Mouse (Mus musculus): ENCODE data around the gene Ppwd1. TPM values are rescaled to one million over a fixed set of nuclear protein-coding genes. Genes with fewer than 3 reads are reported as not detected.
A peak's percentile ranks its signal among the peaks of the same experiment; 100 is the strongest.
"Not testable (repeated sequence)": the region's sequence is repeated elsewhere in the genome, so short reads cannot be mapped to it uniquely, and the experiment has no call there.

Ppwd1 gene
- polyA plus RNA-seq (2015; fragmentation: Nextera tagmentation; extraction: Ambion mirVana): 17.4 and 18.8 TPM in 2 replicates

DNA sequence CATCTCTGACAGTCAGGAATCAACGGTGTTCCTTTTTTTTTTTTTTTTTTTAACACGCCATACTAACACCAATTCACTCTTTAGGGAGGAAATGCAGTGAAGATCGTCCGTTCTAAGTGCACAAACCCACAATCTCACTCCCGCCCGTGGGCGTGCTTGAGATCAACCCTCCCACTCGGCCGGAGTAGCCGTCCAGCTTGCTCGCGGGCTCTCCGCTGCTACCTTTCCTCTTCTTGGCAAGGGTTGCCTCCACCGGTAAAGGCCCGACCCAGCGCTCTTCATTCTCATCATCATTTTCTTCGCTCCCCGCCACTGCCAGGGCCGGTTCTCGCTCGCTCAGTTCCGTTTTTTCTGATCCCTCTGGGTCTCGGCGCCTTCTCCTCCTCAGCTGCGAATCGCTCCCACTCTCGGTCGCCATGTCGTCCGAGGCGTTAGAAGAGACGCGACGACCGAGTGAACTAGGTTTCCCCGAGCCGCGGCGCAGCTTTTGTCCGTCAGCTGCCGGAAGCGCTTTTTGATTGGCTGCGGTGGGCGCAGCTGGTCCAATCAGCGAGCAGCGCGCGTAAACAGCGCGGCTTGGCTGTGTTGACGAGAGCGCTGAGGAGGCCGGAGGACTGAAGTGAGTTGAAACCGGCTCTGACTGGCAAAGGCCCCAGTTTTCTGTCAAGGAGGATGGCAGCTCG lies at the start of gene Ppwd1, which contains the start of gene Cenpk:
TSS of gene Ppwd1 (minus strand) at position 460 of the 683 bp plus-strand sequence.
TSS of gene Cenpk (plus strand) at position 228 of the 683 bp plus-strand sequence.
- ATAC-seq (replicated peaks; ENCODE audit: low FRiP score): peak; percentile 100
- no peaks in the 10 kb centered on the region for H3K27me3 ChIP-seq
- peak within 1 kb of the TSS; percentile 97 for H3K27ac ChIP-seq
- H3K9me3 ChIP-seq (replicated peaks): no peaks in the 10 kb centered on the region
- WGBS: under 1% methylated on average over 55 of the region's 55 CpGs
- H3K4me1 ChIP-seq: peaks cover 10% of the 10 kb centered on the region
- H3K4me3 ChIP-seq (replicated peaks): peak within 1 kb of the TSS; percentile 87
- H3K36me3 ChIP-seq: peaks cover 12% of the 10 kb centered on the region; the same call in 1 of the 2 replicates
- peak within 1 kb of the TSS; percentile 68 for H3K4me2 ChIP-seq
- peak within 1 kb of the TSS; percentile 79 for H3K9ac ChIP-seq

DNA sequence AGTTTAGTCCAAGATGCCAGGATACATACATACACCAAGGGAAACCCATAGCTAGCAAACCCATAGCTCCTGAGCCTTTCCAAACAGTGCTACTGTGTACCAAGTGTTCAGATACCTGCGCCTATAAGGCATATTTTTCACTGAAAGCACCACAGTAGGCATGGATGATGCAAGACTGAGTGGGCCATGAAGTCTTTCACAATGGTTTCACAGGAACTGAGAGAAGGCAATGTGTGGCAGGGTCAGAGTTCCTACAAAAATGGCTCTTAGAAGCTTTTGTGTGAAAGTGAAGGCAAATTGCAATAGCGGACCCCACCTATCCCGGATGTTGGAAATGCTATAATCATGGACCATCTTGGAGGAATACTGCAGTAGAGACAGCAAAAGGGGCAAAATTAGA lies 30.4 kb upstream of the Ppwd1 start:
- 92% methylated on average over 3 of the region's 3 CpGs for WGBS
- no peak for ATAC-seq (replicated peaks; ENCODE audit: low FRiP score)
- no peaks in the 10 kb centered on the region for H3K9me3 ChIP-seq (replicated peaks)
- H3K4me3 ChIP-seq (replicated peaks): no peak overlapping the region
- H3K4me1 ChIP-seq: no peaks in the 10 kb centered on the region
- H3K27ac ChIP-seq: no peak overlapping the region
- no peaks in the 10 kb centered on the region for H3K36me3 ChIP-seq
- H3K4me2 ChIP-seq: no peak overlapping the region
- no peaks in the 10 kb centered on the region for H3K27me3 ChIP-seq
- H3K9ac ChIP-seq: no peak overlapping the region

DNA sequence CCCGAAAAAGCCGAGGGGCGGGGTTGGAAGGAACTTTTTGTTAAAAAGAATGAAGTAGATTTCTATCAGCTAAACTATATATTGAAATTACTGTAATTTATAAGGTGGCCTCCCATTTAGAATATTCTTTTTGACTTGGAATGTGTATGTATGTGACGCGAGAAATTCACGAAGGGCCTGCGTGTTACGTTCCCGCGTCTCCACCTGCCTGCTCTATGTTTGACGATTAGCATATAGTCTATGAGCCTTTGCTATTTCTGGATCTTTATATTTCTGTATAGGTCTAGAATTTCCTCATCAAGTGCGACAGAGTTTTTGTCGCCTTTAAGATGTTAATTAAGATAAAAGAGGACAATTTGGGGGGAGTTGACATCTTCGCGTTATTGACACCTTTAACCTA lies 538 bp upstream of the Ppwd1 start:
- WGBS: 3% methylated on average over 15 of the region's 15 CpGs
- Histone ChIP-seq H3K9me3 (replicated peaks) (no peaks in the 10 kb centered on the region), H3K4me3 (replicated peaks) (peak overlapping the region; percentile 87), H3K27ac (peak overlapping the region; percentile 97), H3K4me1 (peaks cover 10% of the 10 kb centered on the region), H3K4me2 (peak overlapping the region; percentile 68), H3K9ac (peak overlapping the region; percentile 71), H3K36me3 (peaks cover 9% of the 10 kb centered on the region; the same call in 1 of the 2 replicates), H3K27me3 (no peaks in the 10 kb centered on the region)
- peak; percentile 31; the same call in 1 of the 2 replicates for ATAC-seq (replicated peaks; ENCODE audit: low FRiP score)

DNA sequence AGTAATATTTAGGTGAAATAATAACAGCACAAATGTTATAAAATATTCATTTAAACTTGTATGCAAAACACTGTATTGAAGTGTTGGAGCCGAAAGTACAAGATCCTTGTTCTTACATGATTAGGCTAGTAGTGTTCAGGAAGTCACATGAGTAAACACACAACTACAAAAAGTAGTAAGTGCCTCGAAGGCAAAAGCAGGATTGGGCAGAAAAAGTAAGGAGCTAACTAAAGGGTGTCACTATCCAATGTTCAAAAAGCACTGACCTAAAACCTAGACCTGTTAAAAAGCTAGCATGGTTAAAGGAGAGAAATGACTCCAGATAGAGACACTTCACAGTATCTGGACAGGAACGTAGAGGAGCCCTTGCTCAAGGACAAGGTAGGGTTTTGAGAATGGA lies 1.2 kb downstream of the Ppwd1 start:
- no peaks in the 10 kb centered on the region for H3K27me3 ChIP-seq
- H3K4me3 ChIP-seq (replicated peaks): peak overlapping the region; percentile 87
- H3K4me2 ChIP-seq: peak overlapping the region; percentile 62
- no peak for ATAC-seq (replicated peaks; ENCODE audit: low FRiP score)
- H3K27ac ChIP-seq: no peak overlapping the region
- WGBS: 60% methylated on average over 3 of the region's 3 CpGs
- H3K36me3 ChIP-seq: peaks cover 9% of the 10 kb centered on the region; the same call in 1 of the 2 replicates
- peaks cover 10% of the 10 kb centered on the region for H3K4me1 ChIP-seq
- H3K9ac ChIP-seq: peak overlapping the region; percentile 79
- H3K9me3 ChIP-seq (replicated peaks): no peaks in the 10 kb centered on the region

DNA sequence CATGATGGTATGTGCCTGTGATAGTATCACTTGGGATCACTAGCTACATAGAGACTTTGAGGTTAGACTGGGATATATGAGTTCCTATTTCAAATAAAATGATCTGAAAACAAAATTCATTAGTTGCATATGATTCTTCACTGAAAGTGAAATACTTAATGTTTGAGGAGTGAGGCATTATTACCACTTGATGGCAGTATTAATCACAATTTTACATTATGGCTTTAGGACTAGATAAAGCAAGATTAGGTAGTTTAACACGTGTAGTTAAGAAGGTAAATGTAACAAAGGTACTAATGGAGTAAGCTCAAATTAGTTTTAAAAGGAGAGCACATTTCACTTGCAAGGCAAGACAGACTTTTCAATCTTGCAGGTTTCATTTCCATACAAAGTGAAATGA lies 24.3 kb downstream of the Ppwd1 start:
- no peak overlapping the region for H3K4me3 ChIP-seq (replicated peaks)
- 68% methylated on average over 1 of the region's 1 CpGs for WGBS
- H3K4me2 ChIP-seq: no peak overlapping the region
- no peaks in the 10 kb centered on the region for H3K27me3 ChIP-seq
- H3K9ac ChIP-seq: no peak overlapping the region
- H3K27ac ChIP-seq: no peak overlapping the region
- peaks cover 48% of the 10 kb centered on the region for H3K36me3 ChIP-seq
- H3K9me3 ChIP-seq (replicated peaks): no peaks in the 10 kb centered on the region
- no peaks in the 10 kb centered on the region for H3K4me1 ChIP-seq
- ATAC-seq (replicated peaks; ENCODE audit: low FRiP score): no peak

DNA sequence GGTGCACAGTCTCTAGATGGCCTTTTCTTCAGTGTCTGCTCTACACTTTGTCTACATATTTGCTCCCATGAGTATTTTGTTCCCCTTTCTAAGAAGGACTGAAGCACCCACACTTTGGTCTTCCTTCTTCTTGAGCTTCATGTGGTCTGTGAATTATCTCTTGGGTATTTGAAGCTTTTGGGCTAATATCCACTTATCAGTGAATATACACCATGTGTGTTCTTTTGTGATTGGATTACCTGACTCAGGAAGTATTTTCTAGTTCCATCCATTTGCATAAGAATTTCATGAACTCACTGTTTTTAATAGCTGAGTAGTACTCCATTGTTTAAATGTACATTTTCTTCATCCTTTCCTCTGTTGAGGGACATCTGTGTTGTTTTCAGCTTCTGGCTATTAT lies 32.8 kb downstream of the Ppwd1 start:
- not testable (repeated sequence) for H3K4me2 ChIP-seq; H3K9ac ChIP-seq; H3K27ac ChIP-seq; H3K4me3 ChIP-seq (replicated peaks); ATAC-seq (replicated peaks; ENCODE audit: low FRiP score); H3K27me3 ChIP-seq; H3K4me1 ChIP-seq; H3K9me3 ChIP-seq (replicated peaks)
- H3K36me3 ChIP-seq: peaks cover 57% of the 10 kb centered on the region

DNA sequence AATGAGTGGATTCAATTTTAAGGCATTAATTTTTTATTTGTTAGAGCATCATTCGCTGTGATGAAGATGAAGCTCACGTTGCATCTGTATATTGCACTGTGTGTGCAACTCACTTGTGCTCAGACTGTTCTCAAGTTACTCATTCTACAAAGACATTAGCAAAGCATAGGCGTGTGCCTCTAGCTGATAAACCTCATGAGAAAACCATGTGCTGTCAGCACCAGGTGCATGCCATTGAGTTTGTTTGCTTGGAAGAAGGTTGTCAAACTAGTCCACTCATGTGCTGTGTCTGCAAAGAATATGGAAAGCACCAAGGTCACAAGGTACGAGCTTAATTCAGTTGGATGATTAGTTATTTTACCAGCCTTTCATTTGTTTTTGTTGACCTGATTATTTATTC lies 41.3 kb downstream of the Ppwd1 start:
- no peak overlapping the region for H3K27ac ChIP-seq

DNA sequence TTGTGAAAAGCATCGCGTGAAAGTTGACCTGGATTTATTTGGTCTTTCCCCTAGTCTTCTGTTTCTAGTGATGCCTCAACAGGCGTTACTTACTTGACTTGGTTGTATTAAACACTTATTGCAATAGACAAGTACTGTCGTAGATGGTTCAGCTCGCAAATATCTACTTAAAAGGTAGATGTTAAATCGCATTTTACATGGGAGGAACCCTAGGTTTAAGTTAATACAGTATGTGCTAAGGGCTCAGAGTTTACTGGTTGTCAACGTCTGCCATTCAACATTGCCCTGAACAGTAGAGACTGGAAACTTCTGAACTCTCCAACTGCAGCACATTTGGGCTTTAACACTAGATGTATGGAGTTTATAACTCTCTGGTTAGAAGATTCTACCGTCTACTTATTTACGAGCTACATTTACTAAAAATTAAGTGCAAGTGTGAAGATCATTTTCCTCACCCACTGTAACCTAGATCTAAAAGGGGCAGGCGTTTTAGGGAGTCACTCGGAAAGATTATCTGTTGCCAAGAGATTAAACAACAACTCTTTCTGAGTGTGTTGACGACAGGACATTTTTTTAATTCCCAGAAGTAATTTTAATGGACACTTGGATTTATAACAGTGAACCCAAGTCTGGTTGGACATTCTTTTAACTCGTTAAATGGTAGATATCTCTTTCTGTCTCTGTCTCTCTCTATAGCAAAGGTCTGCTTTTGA lies 49.3 kb downstream of the Ppwd1 start:
- no peaks in the 10 kb centered on the region for H3K27me3 ChIP-seq
- peak overlapping the region; percentile 83 for H3K27ac ChIP-seq
- no peak for ATAC-seq (replicated peaks; ENCODE audit: low FRiP score)
- peaks cover 12% of the 10 kb centered on the region for H3K4me1 ChIP-seq
- peaks cover 36% of the 10 kb centered on the region for H3K36me3 ChIP-seq
- peak overlapping the region; percentile 83 for H3K4me3 ChIP-seq (replicated peaks)
- 12% methylated on average over 13 of the region's 13 CpGs for WGBS
- H3K4me2 ChIP-seq: peak overlapping the region; percentile 60
- no peaks in the 10 kb centered on the region for H3K9me3 ChIP-seq (replicated peaks)
- H3K9ac ChIP-seq: peak overlapping the region; percentile 68

More for the DNA sequence above, 41.3 kb downstream of the Ppwd1 start:
- Histone ChIP-seq H3K36me3 (peaks cover 65% of the 10 kb centered on the region), H3K4me3 (replicated peaks) (no peak overlapping the region), H3K27me3 (no peaks in the 10 kb centered on the region), H3K9me3 (replicated peaks) (no peaks in the 10 kb centered on the region), H3K9ac (no peak overlapping the region), H3K4me2 (no peak overlapping the region), H3K4me1 (no peaks in the 10 kb centered on the region)
- 85% methylated on average over 4 of the region's 4 CpGs for WGBS
- ATAC-seq (replicated peaks; ENCODE audit: low FRiP score): no peak

DNA sequence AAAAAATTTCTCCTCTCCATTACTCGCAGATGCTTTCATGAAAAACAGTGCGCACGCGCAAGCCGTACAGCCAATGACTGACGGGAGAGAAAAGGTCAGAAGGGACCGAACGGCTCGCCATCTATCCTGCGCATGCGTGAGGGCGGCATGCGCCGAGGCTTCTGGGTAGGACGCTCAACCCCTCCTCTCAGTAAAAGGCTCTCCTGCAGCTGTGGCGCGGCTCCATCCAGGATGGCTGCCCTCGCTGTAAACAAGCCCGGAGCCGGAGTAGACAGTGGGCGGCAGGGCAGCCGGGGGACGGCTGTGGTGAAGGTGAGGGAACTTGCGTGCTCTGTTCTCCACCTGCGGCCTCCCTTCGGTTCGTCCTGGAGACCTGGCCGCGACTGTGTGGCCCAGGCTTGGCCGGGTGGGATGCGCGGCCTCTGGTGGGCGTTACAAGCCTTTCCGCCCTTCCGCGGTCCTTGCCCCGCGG lies 50.0 kb downstream of the Ppwd1 start, which contains the start of gene Trim23:
TSS of gene Trim23 (plus strand) at position 148 of the 472 bp plus-strand sequence.
- Histone ChIP-seq H3K9me3 (replicated peaks) (no peaks in the 10 kb centered on the region), H3K4me2 (peak within 1 kb of the TSS; percentile 65), H3K27me3 (no peaks in the 10 kb centered on the region), H3K27ac (peak within 1 kb of the TSS; percentile 91), H3K4me1 (peaks cover 12% of the 10 kb centered on the region), H3K9ac (peak within 1 kb of the TSS; percentile 68), H3K36me3 (peaks cover 33% of the 10 kb centered on the region), H3K4me3 (replicated peaks) (peak within 1 kb of the TSS; percentile 83)
- peak; percentile 98 for ATAC-seq (replicated peaks; ENCODE audit: low FRiP score)
- WGBS: under 1% methylated on average over 38 of the region's 38 CpGs

DNA sequence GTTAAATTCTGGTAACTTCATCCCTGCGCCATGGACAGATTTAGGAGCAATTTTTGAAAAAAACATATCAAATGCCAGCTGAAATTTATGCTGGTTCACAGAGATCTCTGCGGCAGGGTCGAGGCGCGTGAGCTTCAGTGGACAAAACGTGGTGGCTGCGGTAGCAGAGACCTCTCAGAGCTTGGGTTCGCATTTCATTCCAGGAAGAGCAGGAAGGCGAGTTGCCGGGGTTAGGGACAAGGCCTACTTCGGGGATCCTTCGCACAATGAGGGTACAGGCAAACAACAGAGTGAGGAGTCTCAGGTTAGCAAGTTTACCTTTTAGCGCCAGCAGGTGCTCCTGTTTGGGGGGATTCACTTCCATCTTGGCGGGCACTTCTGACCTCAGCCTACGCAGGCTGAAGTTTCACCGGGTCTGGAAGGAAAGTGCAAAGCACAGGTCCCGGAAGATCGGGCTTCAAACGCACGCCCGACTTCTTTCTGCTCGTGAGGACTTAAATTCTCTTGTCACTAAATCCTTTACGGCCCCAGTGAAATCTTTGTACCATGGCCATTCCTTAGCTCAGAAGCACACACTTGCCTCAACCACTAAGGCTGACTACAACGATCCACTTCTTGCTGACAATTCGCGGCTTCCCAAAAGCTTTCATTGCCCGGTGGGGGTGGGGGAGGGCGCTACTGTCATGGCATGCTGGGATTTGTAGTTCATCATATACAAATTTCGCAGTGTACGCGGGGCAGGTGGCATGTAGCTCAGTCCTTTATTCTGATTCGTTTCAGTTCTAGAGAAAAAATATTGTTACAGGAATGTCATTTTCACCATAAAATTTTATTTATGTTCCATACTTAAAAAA lies 50.6 kb downstream of the Ppwd1 start, which contains the start of gene Trappc13:
TSS of gene Trappc13 (minus strand) at position 674 of the 854 bp plus-strand sequence.
- Histone ChIP-seq H3K4me1 (peaks cover 12% of the 10 kb centered on the region), H3K9me3 (replicated peaks) (no peaks in the 10 kb centered on the region), H3K36me3 (peaks cover 28% of the 10 kb centered on the region), H3K27ac (peak within 1 kb of the TSS; percentile 91), H3K27me3 (no peaks in the 10 kb centered on the region), H3K4me2 (peak within 1 kb of the TSS; percentile 65), H3K4me3 (replicated peaks) (peak within 1 kb of the TSS; percentile 83), H3K9ac (peak within 1 kb of the TSS; percentile 68)
- under 1% methylated on average over 32 of the region's 32 CpGs for WGBS
- peak; percentile 93 for ATAC-seq (replicated peaks; ENCODE audit: low FRiP score)

DNA sequence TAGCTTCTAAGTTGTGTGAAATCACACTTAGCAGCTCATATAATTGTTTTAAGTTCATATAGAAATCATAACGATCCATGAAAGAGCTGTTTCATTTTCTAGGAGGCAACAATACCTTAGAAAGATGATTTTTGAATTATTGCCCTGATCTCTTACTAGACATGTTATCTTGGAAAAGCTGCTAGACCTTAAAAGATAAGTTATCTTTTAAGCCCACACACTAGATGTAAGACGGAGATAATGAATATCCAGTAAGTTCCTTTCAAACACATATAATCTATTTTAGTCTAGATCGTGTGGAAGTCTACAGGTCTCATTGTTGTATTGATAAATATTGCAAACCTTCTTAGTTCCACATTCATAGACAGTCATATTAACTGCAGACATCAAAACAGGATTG lies 51.8 kb downstream of the Ppwd1 start:
- H3K4me3 ChIP-seq (replicated peaks): peak overlapping the region; percentile 83
- 73% methylated on average over 3 of the region's 3 CpGs for WGBS
- H3K36me3 ChIP-seq: peaks cover 19% of the 10 kb centered on the region
- H3K9me3 ChIP-seq (replicated peaks): no peaks in the 10 kb centered on the region
- ATAC-seq (replicated peaks; ENCODE audit: low FRiP score): no peak
- no peak overlapping the region for H3K9ac ChIP-seq
- peaks cover 12% of the 10 kb centered on the region for H3K4me1 ChIP-seq
- no peaks in the 10 kb centered on the region for H3K27me3 ChIP-seq
- peak overlapping the region; percentile 65 for H3K4me2 ChIP-seq
- H3K27ac ChIP-seq: no peak overlapping the region
